Mouse (Mus musculus): ENCODE data around the gene Cyp26c1. TPM values are rescaled to one million over a fixed set of nuclear protein-coding genes. Genes with fewer than 3 reads are reported as not detected.

The Cyp26c1 gene
- total and polyA plus RNA-seq, 3 experiments, result not detected

- no peaks in the 10 kb centered on the region for H3K79me2 ChIP-seq (replicated peaks; ENCODE audit: control insufficient read depth, extremely low read depth, insufficient read depth, poor library complexity, severe bottlenecking)
- peaks cover 0 to 2% of the 10 kb centered on the region in 2 experiments for H3K36me3 ChIP-seq (replicated peaks in 1 of 2; ENCODE audit: control insufficient read depth in 1 of 2, insufficient read depth in 1 of 2, low read length in 1 of 2)
- no peak overlapping the region for H3K4me3 ChIP-seq (replicated peaks in 1 of 3; ENCODE audit: low read depth in 2 of 3, low read length in 2 of 3, poor library complexity in 1 of 3)
- no peak for DNase-seq (ENCODE audit: extremely low read depth)
- H3K27me3 ChIP-seq (replicated peaks), result no peaks in the 10 kb centered on the region
- in situ Hi-C loops (cut with MboI; ENCODE audit: low pct_ligation_motif_present, low pct_unique_long_range_greater_than_20kb, low sequenced_read_pairs), result loop anchor here (25.0 kb wide), 1 partner anchor 135 kb away; no protein-coding TSS in a partner anchor
- peaks cover 15% of the 10 kb centered on the region for H3K9me3 ChIP-seq (replicated peaks; ENCODE audit: low read length)
- TF ChIP-seq MXI1 (IDR thresholded peaks at IDR 0.05; ENCODE audit: low read depth, low read length), result no peak
- no peak for TF ChIP-seq JUN (IDR thresholded peaks at IDR 0.05; ENCODE audit: insufficient read depth, low read depth, low read length)
- no peak for TF ChIP-seq CHD1 (IDR thresholded peaks at IDR 0.05; ENCODE audit: low read depth, low read length)
- no peak for TF ChIP-seq MAZ (IDR thresholded peaks at IDR 0.05; ENCODE audit: low read depth, low read length)
- TF ChIP-seq TBP (conservative IDR thresholded peaks at IDR 0.05; ENCODE audit: low read depth, low read length), result no peak
- TF ChIP-seq RCOR1 (conservative IDR thresholded peaks at IDR 0.05; ENCODE audit: low read depth, low read length), result no peak
- TF ChIP-seq ETS1 (conservative IDR thresholded peaks at IDR 0.05; ENCODE audit: low read depth, low read length), result no peak
- TF ChIP-seq ZC3H11A (IDR thresholded peaks at IDR 0.05; ENCODE audit: low read depth, low read length), result no peak
- no peak for TF ChIP-seq USF1 (IDR thresholded peaks at IDR 0.05; ENCODE audit: low read depth, low read length)
- no peak for TF ChIP-seq E2F4 (IDR thresholded peaks at IDR 0.05; ENCODE audit: insufficient replicate concordance, low read depth, low read length)
- TF ChIP-seq POLR2A (IDR thresholded peaks at IDR 0.05; ENCODE audit: low read depth, low read length), result no peak
- no peak for TF ChIP-seq SIN3A (IDR thresholded peaks at IDR 0.05; ENCODE audit: low read length)
- TF ChIP-seq HCFC1 (IDR thresholded peaks at IDR 0.05; ENCODE audit: low read depth, low read length), result no peak
- TF ChIP-seq USF2 (conservative IDR thresholded peaks at IDR 0.05; ENCODE audit: low read depth, low read length), result no peak
- no peaks in the 10 kb centered on the region for H3K4me1 ChIP-seq (ENCODE audit: control insufficient read depth in 1 of 2, insufficient read depth in 2 of 2)
- no peak overlapping the region for H3K4me2 ChIP-seq (ENCODE audit: insufficient read depth, low read depth, poor library complexity, severe bottlenecking)
- H3K27ac ChIP-seq (ENCODE audit: insufficient read depth, low read depth), result no peak overlapping the region
- H3K9ac ChIP-seq (ENCODE audit: insufficient read depth, low read depth), result no peak overlapping the region
- dilution Hi-C loops (cut with MboI; ENCODE audit: extremely low pct_ligation_motif_present, extremely low pct_unique_long_range_greater_than_20kb, low sequenced_read_pairs), result no loop called here
Observed at GRCm38 (mm10) chr19:37702377-37703076, 17.1 kb downstream of the Cyp26c1 start.

DNA sequence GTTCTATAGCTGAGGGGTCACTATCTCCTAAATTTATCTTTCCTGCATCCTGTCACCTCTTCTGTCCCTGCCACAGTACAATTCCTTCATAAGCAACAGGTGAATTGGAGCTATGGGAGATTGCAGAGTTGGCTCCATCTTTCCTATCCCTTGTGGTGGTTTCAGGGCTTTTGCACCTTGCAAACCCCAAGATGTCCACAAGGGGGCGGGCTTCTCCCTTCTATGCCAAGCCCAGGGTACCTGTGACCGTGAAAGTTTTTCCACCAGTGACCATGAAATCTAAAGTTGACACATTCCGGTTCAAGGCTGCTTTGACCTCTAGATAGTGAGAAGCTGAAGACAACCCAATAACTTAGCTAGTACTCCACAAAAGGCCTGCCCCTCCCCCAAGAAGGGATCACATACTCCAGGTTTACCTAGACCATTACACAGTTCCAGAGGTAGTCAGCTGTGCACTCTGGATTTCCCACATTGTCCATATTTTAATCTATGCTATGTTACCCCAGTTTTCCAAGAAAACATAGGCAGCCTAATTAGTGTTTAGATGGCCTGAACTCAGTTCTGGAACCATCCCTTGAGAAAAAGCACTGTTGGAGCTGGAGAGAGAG is 18.6 kb downstream of the Cyp26c1 start:
- Histone ChIP-seq H3K27ac (ENCODE audit: insufficient read depth, low read depth) (no peak overlapping the region), H3K27me3 (replicated peaks) (no peaks in the 10 kb centered on the region), H3K9me3 (replicated peaks; ENCODE audit: low read length) (peaks cover 1% of the 10 kb centered on the region), H3K4me3 (replicated peaks in 1 of 3; ENCODE audit: low read depth in 2 of 3, low read length in 2 of 3, poor library complexity in 1 of 3) (no peak overlapping the region), H3K79me2 (replicated peaks; ENCODE audit: control insufficient read depth, extremely low read depth, insufficient read depth, poor library complexity, severe bottlenecking) (no peaks in the 10 kb centered on the region), H3K9ac (ENCODE audit: insufficient read depth, low read depth) (no peak overlapping the region), H3K4me2 (ENCODE audit: insufficient read depth, low read depth, poor library complexity, severe bottlenecking) (no peak overlapping the region; the same call in 1 of the 2 replicates), H3K4me1 (ENCODE audit: control insufficient read depth in 1 of 2, insufficient read depth in 2 of 2) (no peaks in the 10 kb centered on the region), H3K36me3 (replicated peaks in 1 of 2; ENCODE audit: control insufficient read depth in 1 of 2, insufficient read depth in 1 of 2, low read length in 1 of 2) (no peaks in the 10 kb centered on the region)
- DNase-seq (ENCODE audit: extremely low read depth), result peak; percentile 60
- in situ Hi-C loops (cut with MboI; ENCODE audit: low pct_ligation_motif_present, low pct_unique_long_range_greater_than_20kb, low sequenced_read_pairs), result loop anchor here (25.0 kb wide), 1 partner anchor 133 kb away; no protein-coding TSS in a partner anchor
- dilution Hi-C loops (cut with MboI; ENCODE audit: extremely low pct_ligation_motif_present, extremely low pct_unique_long_range_greater_than_20kb, low sequenced_read_pairs), result no loop called here
- TF ChIP-seq MAX (IDR thresholded peaks at IDR 0.05; ENCODE audit: low read length) (no peak), ZNF384 (IDR thresholded peaks at IDR 0.05; ENCODE audit: low read depth, low read length) (no peak), GABPA (IDR thresholded peaks at IDR 0.05; ENCODE audit: insufficient replicate concordance, low read depth, low read length) (no peak), CTCF (conservative IDR thresholded peaks at IDR 0.05 in 1 of 2, IDR thresholded peaks at IDR 0.05 in 1 of 2; ENCODE audit: low read depth in 2 of 2, low read length in 2 of 2) (peak; percentile 84 to 94), RAD21 (IDR thresholded peaks at IDR 0.05; ENCODE audit: low read depth, low read length) (peak; percentile 87), KAT2A (IDR thresholded peaks at IDR 0.05; ENCODE audit: insufficient replicate concordance, low read length) (no peak), CHD2 (IDR thresholded peaks at IDR 0.05; ENCODE audit: low read length) (0 out of 2 replicates have a peak, but pooled peaks have one; percentile 14), ZC3H11A (IDR thresholded peaks at IDR 0.05; ENCODE audit: low read depth, low read length) (peak; percentile 65), SMC3 (IDR thresholded peaks at IDR 0.05; ENCODE audit: low read depth, low read length) (peak; percentile 93)

Data from CH12.LX (cell line).